Mouse (Mus musculus): ENCODE data around the gene Shld2.

DNA sequence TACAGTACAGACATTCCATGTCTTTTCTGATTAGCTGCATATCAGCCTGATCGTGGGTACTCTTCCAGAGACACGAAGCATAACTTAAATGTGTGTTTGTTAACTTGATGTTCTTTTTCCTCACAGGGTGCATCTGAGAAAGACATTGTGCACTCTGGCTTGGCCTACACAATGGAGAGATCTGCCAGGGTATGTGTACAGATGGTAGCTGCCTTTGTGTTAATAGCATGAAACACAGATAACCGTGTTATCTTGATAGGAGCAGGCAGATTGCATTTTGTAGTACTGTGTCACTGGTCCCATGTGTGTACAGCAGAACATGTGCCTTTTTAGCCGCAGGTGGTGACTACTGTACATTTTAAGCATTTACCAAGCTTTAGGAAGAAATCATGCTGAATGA is 31.7 kb upstream of the Shld2 start:
- no peak for TF ChIP-seq CTCF (conservative IDR thresholded peaks at IDR 0.05; ENCODE audit: low read length)
- no peak for TF ChIP-seq NANOG (IDR thresholded peaks at IDR 0.05; ENCODE audit: borderline replicate concordance, low read length)
